Mouse (Mus musculus) embryonic fibroblast, embryonic 13.5 days (primary cell): ENCODE results near the gene Stra6l.

Source experiments
- CTCF ChIP-seq: IDR thresholded peaks from 2 replicates; pipeline ENCODE4 v1.5.1; 2011; ENCODE audit warnings: mild to moderate bottlenecking, control low read depth, low read length, moderate library complexity, borderline replicate concordance; ENCODE audit not compliant: insufficient read depth
- POLR2A ChIP-seq: IDR thresholded peaks from 2 replicates; pipeline ENCODE4 v1.6.1; 2011; ENCODE audit warnings: low read depth, mild to moderate bottlenecking, control low read depth, low read length, moderate library complexity

DNA sequence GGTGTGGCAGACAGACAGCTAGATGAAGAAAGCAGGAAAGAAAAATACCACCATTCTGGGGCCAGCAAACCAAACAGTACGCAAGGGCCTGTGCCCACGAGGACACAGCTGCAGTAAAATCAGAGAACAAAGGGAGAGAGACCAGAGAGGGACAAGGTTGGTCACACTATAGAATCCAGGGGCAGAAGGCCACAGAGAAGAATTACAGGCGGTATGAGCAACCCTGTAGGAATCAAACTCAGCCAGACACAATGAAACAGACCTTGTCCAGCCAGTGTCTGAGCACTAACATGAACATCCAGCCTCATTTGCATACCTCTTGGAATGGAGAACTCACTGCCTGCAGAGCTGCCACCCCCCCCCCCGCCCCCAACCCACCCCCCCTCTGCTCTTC is 29.7 kb upstream of the Stra6l start:
- TF ChIP-seq POLR2A (no peak), CTCF (no peak)
